Mouse (Mus musculus): Measurements from ENCODE around the gene Wdsub1.

Wdsub1 gene

DNA sequence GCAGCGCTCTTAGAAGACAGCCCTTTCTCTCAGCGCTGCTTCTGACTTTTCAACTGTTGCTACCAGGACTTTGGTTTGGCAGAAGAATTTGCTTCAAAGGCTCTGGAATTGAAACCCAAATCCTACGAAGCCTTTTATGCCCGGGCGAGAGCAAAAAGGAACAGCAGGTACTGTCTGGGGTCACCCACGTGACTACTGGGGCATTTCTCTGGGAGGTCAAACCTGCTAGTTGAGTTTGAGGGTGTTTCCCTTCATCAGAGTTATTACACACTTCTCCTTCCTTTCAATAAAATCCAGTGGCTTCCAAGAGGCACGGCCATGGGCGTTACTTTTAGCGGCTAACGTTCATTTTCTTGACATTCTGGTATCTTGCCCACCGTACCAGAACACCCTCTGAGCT, 40.4 kb downstream of the Wdsub1 start:
- DNase-seq (ENCODE audit: low read depth, low spot score) = no peak

DNA sequence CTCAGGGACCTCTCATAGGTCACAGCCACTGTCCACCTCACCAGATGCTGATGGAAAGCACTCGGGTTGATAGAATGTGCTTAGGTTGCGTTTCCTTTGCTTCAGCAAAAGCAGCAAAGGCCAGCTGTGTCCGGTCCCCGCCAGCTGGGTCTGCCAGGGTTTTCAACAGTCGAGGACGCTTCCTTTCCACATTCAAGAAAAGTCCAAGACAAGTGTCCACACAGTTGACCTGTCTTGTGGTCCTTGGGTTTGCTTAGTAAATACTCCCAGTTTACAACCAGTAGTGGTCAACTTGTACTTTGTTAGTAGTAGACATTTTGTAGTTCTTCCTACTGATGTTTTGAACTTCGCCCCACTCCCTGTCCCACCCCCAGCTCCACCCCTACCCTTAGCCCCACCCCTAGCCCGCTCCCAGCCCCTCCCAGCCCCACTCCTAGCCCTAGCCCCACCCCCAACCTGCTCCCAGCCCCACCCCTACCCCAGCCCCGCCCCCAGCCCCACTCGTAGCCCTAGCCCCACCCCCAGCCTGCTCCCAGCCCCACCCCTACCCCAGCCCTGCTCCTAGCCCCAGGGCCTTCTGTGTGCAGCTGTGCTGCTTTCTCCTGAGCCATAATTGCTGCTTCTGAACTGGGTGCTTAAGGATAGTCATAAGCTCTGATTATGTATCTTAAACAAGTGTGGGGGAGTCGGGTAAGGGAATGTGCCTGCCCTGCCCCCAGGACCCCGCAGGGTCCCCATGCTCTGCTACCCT, 41.0 kb downstream of the Wdsub1 start:
- DNase-seq (ENCODE audit: low read depth, low spot score) = no peak

DNA sequence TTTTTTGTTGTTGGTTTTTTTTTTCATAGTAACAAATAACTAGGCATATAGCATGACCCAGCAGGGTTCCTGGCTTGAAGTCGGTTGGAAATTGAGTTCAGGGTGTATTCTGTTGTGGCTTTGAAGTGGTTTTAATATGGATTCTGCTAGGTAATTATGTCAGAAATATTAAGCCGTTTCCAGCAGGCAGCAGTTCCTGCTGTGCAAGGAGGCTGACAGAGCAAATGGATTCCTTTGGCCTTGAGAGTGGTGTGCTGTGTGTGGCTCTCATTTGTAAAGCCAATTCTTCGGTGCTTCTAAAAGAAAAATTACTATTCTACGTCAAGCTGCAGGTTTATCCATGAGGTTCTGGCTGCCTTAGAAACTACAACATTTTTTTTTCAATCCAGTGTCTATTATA, 42.2 kb downstream of the Wdsub1 start:
- no peak for DNase-seq (ENCODE audit: low read depth, low spot score)

DNA sequence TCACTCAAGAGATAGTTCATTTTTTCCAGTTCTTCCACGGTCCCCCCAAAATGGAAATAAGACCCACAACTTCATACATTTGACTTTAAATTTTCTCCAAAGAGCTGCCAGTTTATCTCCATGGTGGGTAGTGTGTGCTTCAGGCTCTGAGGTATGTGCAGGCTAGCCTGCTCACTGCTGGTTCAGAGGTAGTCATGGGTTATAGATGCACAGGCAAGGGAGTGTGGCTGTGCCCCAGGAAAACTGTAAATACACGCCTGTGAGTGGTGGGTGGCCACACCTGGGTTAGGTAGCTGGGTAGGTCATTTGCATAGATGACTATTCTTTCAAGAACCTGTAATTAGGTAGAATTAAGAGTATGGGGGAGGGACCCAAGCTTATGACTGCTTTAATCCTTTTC, 42.6 kb downstream of the Wdsub1 start:
- DNase-seq (ENCODE audit: low read depth, low spot score) = no peak

DNA sequence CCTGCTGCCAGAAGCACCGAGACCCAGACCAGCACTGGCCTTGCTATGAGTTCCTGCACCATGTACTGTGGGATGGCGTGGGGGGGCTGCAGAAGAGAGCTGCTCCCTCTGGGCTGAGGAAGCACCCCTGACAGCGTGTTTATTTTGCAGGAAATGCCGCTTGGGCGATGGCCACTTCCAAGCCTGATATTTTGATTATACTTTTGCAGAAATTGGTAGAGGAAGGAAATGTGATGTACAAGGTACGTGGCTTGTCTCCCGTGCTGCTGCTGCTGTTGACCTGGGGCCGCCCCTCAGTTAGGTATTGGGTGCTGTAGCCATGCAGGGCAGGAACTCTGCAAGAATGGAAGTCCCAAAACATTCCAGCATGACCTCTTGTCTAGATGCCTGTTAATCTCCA, 43.6 kb downstream of the Wdsub1 start:
- no peak for DNase-seq (ENCODE audit: low read depth, low spot score)

DNA sequence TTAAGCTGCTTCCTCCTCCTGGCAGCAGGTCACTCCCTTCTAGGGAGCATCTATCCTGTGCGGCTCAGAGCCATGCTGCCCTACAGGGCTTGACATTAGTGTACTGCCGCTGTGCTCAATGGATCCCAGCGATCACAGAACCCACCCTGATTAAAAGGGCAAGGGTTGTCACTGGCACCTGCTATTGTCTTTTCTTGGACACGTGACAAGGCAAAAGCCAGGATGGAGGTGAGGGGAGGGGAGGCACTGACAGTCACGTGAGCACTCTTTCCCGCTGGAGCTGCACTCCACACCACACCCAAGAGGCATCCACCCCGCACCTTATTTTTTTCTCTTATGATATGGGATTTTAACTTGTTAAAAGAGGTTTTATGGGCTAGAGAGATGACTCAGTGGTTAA, 50.6 kb downstream of the Wdsub1 start:
- no peak for DNase-seq (ENCODE audit: low read depth, low spot score)

DNA sequence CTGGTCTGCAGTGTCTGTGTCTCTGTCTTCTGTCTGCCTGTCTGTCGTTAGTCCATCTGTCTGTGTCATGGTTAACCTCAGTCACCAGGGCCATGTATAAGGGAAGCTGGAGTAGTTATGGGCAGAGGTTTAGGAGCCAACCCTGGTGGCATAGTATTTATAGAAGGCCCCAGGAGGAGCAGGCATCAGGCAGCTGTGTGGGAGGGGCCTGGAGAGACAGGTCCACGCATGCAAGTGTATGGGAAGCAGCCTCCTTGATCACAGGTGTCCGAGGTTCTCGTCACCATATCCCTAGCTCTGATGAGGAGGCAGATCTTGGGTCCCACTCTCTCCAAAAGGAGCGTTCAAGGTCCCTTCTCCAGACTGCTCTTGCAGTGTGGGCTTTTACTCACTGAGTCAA, 51.5 kb downstream of the Wdsub1 start:
- DNase-seq (ENCODE audit: low read depth, low spot score) = no peak

DNA sequence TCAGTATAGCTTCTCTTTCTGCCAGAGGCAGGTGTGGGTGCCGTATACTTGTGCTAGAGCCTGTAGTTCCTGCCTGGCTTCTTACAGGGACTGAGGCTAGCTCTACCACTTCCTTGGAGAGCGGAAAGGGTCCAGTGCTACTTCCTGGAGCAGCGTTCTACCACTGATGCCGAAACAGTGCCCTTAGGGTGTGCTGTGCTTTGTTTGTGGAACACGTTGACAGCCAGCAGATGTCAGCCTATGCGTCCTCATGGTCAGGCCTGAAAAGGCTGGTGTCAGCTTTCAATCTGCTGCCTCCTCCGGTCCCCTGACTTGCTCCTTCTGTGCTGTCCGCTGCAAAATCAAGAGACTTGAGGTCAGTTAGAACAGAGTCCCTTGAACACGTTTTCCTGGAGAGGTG, 52.2 kb downstream of the Wdsub1 start:
- peak; percentile 30 for DNase-seq (ENCODE audit: low read depth, low spot score)

DNA sequence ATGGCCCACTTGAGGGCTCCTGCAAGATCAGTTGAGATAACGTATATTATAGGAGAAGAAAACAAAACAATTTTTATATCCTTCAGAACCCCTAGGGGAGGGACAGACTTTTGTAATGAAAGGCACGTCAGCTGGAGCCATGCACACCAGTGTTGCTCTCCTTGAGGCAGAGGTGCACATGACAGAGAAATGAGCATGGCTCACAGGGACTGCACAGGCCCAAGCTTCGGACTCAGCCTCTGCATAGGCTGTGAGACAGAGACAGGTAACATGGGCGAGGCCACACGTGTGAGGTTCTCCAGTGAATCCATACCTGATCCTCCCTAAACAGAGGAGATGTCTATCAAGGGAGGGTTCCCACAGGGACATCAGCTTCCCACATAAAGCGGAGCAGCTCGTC, 52.7 kb downstream of the Wdsub1 start:
- no peak for DNase-seq (ENCODE audit: low read depth, low spot score)

DNA sequence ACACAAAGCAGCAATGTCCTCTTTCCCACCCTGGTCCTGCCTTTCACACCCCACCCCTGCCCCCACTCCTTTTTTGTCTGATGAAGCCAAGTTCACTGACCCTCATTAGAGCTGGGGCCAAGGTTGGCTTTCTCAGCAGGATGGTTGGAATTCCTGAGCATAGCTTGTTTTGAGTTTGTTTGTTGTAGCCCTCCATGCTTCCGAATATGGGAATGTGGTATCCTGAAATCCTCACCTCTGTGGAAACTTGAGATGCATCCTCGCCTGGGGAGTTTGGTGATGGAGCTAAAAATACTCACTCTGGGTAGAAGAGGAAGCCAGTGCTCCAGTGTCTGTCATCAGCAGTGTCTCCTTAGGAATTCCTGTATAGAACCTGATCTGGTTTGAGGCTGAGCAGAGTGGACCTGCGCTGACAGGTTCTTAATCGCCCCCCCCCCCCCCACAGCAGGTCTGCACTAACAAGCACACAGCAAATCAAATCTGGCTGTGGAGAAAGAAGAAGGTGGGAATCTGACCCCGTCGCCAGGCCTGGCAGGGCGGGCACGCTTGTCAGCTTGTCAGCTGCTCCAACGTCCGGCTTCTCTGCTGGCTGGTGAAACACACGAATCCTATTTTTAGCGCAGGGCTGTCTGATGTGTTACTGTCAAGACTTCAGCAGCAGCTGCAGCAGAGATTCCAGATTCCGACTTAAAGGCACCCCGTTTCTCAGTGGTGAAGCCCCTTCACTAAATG, 53.4 kb downstream of the Wdsub1 start:
- peak; percentile 47 for DNase-seq (ENCODE audit: low read depth, low spot score)

DNA sequence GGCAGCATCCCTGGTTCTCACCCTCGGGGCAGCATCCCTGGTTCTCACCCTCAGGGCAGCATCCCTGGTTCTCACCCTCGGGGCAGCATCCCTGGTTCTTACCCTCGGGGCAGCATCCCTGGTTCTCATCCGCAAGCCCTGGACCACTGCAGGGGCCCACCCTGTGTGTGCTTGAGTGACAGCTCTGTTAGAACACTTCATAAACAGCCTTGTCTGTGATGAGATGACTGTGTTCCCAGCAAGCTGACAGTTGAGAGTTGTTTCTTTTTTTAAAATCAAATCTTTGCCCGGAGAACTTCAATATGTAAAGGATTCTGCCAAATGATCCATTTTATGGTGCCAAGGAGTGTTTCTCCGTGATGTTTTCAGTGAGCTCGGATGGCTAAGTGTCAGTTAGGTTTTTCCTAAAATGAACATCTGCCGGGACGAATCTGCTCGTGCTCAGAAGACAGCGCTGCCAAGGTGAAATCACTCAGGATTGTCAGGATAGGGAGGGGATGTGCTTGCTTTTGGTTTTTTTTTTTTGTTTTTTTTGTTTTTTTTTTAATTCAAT, 54.2 kb downstream of the Wdsub1 start:
- no peak for DNase-seq (ENCODE audit: low read depth, low spot score)

DNA sequence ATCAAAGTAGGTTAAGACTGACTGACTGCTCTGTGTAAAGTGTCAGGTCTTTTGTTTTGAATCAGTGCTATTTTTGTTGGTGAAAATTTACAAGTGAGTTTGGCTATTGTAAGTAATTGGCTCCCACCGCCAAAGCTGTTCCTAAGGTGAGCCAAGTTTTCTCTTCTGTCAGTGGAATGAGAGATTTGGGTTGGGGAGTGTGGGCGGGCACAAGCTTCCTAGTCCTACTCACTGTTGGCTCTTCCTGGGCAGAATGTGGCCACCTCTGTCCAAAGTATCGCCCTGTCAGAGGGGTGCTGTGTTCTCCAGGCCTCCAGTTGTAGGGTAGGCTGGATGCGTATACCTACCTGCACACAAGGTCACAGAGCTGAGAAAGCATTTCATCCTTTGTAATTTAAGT, 57.0 kb downstream of the Wdsub1 start:
- DNase-seq (ENCODE audit: low read depth, low spot score) = no peak

DNA sequence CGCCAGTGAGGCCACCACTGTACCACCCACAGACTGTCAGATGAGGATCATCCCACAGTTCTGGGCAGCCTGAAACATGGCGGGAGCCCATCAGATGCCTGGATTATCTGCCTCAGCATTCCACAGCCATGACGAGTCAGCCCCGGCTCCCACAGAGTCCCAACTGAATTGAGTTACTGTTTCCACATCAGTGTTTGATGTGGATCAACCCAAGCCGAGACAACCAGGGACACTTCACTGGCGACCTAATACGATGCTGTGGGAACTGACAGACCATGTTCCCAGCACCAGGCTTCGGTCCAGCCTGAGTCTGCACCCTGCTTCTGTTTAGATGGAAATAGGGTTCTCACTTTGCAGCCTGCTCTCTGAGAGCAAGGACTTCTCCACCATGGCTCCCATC, 58.1 kb downstream of the Wdsub1 start:
- DNase-seq (ENCODE audit: low read depth, low spot score) = no peak

DNA sequence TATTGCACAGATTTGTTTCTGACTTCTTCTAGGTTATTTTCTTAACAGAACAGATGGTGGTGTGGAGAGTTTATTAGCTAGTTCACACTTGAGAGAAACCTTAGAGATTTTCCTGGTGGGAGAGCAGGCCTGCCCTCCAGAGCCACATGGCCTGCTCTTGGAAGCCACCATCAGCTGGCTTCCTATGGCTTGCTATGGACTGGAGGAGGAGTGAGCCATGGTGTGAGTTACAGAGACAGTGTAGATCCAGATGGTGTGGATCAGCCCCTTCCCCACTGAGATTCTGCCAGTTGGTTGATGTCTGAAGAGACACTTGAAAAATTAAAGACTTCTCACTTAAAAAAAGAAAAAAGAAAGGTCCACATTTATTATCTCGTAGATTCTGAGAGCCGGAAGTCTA, 61.3 kb downstream of the Wdsub1 start:
- DNase-seq (ENCODE audit: low read depth, low spot score) = no peak

DNA sequence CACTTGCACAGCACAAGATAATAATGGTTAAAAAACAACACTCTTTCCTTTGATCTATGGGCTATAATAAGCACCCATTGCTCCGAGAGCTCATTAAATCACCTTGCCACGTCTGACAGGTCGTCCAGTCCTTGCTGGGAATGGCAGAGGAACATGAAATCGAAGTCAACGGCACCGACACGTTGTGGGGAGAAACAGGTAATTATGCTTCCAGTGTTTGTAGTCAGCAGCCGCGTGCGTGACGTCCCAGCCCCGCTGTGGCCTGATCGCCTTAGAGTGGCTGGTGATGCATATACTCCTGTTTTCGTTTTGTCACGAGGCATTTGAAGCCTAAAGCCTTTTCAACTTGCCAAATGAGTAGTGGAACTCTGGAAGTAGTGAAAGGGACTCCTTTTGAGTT, 62.3 kb downstream of the Wdsub1 start:
- no peak for DNase-seq (ENCODE audit: low read depth, low spot score)

DNA sequence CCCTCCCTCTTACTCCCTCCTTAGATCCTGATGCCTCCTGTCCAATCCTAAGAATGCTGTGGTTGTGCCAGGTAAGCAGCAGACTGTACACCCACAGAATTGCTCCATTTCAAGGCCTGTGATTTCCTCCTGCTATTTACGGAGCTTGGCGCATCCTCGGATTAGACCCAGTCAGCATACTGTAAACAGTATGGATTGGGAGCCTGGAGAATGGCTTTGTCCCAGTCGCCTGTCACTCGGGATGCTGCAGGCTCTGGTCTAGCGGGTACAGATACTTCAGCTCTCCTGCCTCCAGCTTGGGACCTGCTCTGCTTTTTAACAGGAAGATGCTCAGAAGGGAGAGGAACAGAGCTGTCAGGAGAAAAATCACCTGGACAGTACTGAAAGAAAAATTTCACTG, 63.0 kb downstream of the Wdsub1 start:
- no peak for DNase-seq (ENCODE audit: low read depth, low spot score)

DNA sequence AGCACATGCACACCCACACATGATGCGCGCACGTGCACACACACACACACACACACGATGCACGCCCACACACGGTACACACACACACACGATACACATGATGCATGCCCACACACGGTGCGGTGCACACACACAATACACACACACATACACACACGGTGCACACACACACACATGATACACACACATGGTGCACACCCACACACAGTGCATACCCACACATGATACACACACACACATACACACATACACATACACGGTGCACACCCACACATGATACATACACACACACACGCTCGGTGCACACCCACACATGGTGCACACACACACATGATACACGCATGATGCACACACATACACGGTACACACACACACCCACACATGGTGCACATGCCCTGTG, 63.7 kb downstream of the Wdsub1 start:
- DNase-seq (ENCODE audit: low read depth, low spot score) = no peak

DNA sequence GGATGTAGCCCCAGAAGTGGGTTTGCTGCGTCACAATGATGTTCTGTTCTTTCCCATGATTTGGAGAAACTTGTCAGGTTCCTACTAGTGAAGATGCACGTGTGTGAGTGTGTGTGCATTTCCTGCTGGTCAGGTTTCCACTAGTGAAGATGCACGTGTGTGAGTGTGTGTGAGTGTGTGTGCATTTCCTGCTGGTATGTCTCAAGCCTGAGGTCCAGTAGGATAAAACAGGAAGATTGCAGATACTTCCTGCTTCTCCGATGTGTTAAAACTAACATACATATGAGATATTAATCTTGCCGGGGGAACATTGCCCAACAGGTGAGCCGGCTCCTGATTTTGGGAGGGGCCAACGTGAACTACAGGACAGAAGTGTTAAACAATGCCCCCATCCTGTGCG, 67.4 kb downstream of the Wdsub1 start:
- DNase-seq (ENCODE audit: low read depth, low spot score) = no peak

DNA sequence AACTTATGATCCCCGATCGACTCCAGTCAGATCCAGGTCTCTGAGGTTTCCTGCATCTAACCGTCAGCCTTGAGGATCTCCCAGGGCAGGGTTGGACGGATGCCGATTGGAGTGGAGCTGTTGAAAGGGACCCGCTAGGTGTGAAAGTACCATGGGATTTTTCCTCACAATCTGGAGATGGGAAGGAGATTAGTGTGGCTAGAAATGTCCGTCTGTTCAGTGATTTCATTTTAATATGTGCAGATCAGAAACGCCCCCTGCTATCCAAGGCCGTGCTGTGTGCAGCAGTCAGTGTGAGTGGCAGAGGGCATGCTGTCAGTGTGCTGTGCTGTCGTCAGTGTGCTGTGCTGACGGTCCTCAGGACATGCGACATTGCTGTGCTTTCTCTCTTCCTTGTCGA, 68.9 kb downstream of the Wdsub1 start:
- DNase-seq (ENCODE audit: low read depth, low spot score) = no peak

DNA sequence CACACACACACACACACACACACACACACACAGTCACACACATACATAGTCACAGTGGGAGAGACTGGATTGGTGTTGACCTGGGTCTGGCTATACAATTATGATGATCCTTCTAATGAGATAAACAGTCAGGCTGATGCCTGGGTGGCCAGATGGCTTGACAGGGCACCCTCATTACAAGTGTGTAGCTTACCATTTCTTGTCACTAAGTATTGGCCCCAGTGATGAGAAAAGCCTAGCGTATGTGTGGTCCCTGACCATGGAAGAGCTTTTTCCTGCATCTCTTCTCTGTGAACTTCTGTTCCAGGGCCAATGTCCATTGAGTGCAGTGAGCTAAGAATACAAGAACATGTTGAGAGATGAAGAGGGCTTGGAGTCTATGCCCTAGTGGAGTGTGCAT, 69.8 kb downstream of the Wdsub1 start:
- no peak for DNase-seq (ENCODE audit: low read depth, low spot score)

DNA sequence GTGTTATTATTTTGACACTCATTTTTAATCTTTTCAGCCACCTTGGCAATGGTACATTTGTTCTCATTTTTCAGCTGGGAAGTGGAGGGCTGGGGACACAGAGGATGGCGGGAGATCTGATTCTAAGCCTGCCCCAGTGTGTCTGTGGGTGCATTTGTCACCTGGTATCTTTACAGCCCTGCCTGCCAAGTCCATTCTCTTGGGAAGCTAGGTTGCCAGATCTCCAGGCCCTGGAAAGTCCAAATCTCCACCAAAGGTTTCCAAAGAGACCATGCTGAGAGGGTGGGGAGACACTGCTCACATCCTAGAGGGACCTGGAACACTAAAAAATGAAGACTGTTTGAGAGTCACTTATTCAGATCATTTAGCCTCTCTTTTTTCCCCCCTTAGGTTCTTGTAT, 71.1 kb downstream of the Wdsub1 start:
- DNase-seq (ENCODE audit: low read depth, low spot score) = no peak

DNA sequence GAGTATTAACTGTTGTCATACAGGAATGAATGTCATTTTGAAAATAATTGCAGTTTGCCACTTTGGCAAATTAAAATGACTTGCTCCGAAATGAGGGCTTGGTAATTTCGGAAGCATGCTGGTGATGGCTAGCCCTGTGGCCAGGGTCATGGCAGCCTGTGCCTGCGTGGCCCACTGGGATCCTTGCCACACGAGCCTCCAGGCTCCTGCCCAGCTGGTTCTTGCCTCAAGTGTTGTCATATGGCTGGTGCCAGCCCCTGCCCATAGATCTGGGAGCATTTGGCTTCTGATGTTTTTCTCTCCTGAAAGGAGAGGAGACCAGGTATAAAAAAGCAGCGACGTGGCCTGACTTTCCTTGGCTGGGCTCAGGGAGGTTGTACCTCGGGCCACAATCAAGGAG, 72.4 kb downstream of the Wdsub1 start:
- no peak for DNase-seq (ENCODE audit: low read depth, low spot score)

DNA sequence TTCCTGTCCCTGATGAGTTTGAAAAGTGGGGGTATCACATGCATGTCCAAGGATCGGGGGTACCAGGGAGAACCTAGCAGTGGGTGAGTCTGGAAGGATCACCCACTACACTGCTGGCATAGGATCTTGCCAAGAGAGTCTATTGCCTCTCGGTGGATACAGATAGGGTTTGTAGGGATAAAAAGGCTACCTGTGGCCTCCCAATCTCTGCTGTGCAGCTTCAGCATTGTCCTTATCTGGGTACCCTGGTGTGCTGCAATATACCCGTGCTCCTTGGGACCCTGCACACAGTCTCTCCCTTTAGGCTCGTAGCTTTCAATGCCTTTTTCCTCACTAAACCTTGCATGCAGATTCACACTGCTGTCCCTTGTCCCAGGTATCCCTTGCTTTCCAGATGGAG, 73.8 kb downstream of the Wdsub1 start:
- no peak for DNase-seq (ENCODE audit: low read depth, low spot score)
